Mouse (Mus musculus) spleen, adult 2 months (tissue): Measurements from ENCODE around the gene Sergef.

ENCODE experiments used
- CTCF ChIP-seq: fragments of 200-500 bp; IDR thresholded peaks from 2 replicates; pipeline ENCODE4 v1.5.1; 2011; ENCODE audit warnings: mild to moderate bottlenecking, inconsistent platforms; ENCODE audit not compliant: insufficient read depth, insufficient read length, insufficient replicate concordance; ENCODE audit errors: extremely low read depth
- POLR2A ChIP-seq: fragments of 200-500 bp; IDR thresholded peaks from 2 replicates; pipeline ENCODE4 v1.6.1; 2011; ENCODE audit warnings: low read depth, low read length, inconsistent platforms

GRCm38 (mm10) chr7:46433874-46434273 is 205.7 kb downstream of the Sergef start:
- TF ChIP-seq CTCF (no peak), POLR2A (no peak)
